Mouse (Mus musculus): ENCODE measurements around the gene Pear1. TPM values are rescaled to one million over a fixed set of nuclear protein-coding genes. Genes with fewer than 3 reads are reported as not detected.

Pear1 gene
- total RNA-seq, 2 experiments from 2014 or later: 17.9 to 21.7 TPM

DNA sequence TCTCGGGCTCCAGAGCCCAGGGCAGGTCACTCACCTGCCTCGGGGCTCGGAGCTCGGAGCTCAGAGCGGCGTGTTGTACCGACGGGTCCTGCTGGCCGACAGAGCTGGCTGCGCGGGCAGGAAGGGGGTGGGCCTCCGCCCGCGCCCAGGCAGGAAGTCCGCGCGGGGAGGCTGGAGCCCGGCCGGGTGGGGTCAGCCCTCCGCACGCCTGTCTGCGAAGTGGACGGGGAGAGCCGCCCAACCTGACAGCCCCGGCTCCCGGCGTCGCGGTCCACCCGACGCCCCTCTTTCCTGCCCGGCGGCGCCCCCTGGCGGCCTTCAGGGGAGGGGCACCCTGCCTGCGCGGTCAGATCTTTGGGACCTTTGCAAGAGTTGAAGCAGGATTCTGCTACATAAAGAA lies 55.3 kb downstream of the Pear1 start:
- intact Hi-C loops (cut with DNase I): loop anchor here (2.0 to 10.0 kb wide), 2 partner anchors 20 to 216 kb away; partner anchors contain the start of gene Lrrc71
- peak; percentile 88 for DNase-seq (ENCODE audit: low spot score)

DNA sequence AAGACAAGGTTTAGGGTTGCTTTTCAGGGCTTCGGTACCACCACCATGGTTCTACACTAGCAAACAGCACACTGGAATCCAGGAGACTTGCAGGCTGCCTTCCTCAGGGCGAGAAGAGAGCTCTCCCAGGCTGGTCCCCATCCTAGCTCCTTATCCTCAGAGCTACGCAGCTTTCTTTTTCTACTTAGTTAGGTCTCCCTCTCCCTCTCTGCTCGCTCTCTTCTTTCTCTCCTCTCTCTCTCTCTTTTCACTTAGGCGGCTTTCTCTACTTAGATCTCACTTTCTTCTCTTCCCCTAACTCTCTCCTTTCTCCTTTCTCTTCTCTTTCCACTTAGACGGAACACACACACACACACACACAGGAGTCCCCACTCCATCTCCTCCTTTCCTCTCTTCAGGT lies 55.7 kb downstream of the Pear1 start:
- no peak for DNase-seq (ENCODE audit: low spot score)
- intact Hi-C loops (cut with DNase I): loop anchor here (2.0 to 10.0 kb wide), 2 partner anchors 20 to 216 kb away; partner anchors contain the start of gene Lrrc71

GRCm38 (mm10) chr3:87767764-87768163 lies 56.3 kb downstream of the Pear1 start:
- DNase-seq (ENCODE audit: low spot score): peak; percentile 49
- intact Hi-C loops (cut with DNase I): loop anchor here (2.0 to 10.0 kb wide), 2 partner anchors 19 to 217 kb away; partner anchors contain the start of gene Lrrc71

DNA sequence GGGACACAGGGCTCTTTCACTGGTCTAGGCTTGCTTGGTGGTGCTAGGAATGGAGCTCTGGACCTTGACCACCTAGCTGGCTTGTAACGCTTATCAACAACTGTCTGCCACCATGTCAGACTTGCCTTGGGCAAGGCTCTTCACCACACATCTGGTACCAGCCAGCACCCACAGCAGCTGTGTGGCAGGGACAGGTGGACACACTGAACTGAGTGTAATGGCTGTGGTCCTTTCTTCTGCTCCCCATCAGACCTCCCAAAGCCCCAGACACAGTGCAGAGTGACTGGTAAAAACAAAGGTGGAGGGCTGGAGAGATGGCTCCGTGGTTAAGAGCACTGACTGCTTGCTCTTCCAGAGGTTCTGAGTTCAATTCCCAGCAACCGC lies 57.8 kb downstream of the Pear1 start:
- intact Hi-C loops (cut with DNase I): loop anchor here (10.0 kb wide), 1 partner anchor 219 kb away; no protein-coding TSS in a partner anchor
- DNase-seq (ENCODE audit: low spot score): no peak

GRCm38 (mm10) chr3:87765631-87766283 lies 58.3 kb downstream of the Pear1 start:
- intact Hi-C loops (cut with DNase I): loop anchor here (10.0 kb wide), 1 partner anchor 219 kb away; no protein-coding TSS in a partner anchor
- DNase-seq (ENCODE audit: low spot score): no peak

GRCm38 (mm10) chr3:87765091-87765490 lies 59.0 kb downstream of the Pear1 start:
- intact Hi-C loops (cut with DNase I): loop anchor here (10.0 kb wide), 1 partner anchor 220 kb away; no protein-coding TSS in a partner anchor
- peak; percentile 47 for DNase-seq (ENCODE audit: low spot score)

- intact Hi-C loops (cut with DNase I): loop anchor here (10.0 kb wide), 1 partner anchor 220 kb away; no protein-coding TSS in a partner anchor
- no peak for DNase-seq (ENCODE audit: low spot score)
Observed at GRCm38 (mm10) chr3:87764506-87764905, 59.6 kb downstream of the Pear1 start.

DNA sequence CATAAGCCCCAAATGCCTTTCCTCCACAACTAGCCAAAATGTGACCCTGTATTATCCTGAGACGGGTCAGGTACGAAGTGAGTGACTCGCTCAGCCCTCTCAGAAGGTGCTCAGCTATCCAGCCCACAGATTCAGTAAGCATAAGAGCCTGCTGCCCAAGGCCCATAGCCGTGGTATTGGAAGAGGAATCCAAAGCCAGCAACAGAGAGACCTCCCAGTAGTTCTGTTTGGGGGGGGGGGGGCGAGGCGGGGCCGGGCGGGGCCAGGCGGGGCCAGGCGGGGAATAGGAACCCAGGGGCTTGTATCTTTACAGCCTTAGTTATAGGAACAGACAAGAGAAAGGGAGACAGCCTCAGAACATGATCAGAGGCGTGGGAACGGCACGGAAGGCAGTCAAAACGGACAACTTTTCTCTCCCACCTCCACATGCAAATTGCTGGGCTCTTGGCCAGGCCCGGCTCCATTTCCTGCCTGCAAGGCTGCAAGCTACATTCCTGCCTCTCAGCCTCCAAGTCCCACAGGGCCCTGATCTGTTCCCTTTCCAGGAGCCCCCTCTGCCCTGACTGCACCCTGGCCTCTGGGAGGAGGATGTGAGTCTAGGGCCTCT lies 60.3 kb downstream of the Pear1 start:
- intact Hi-C loops (cut with DNase I): loop anchor here (10.0 kb wide), 1 partner anchor 221 kb away; no protein-coding TSS in a partner anchor
- DNase-seq (ENCODE audit: low spot score): peak; percentile 75

- intact Hi-C loops (cut with DNase I): loop anchor here (10.0 kb wide), 1 partner anchor 222 kb away; no protein-coding TSS in a partner anchor
- DNase-seq (ENCODE audit: low spot score): no peak
Observed at GRCm38 (mm10) chr3:87763202-87763601, 60.9 kb downstream of the Pear1 start.

DNA sequence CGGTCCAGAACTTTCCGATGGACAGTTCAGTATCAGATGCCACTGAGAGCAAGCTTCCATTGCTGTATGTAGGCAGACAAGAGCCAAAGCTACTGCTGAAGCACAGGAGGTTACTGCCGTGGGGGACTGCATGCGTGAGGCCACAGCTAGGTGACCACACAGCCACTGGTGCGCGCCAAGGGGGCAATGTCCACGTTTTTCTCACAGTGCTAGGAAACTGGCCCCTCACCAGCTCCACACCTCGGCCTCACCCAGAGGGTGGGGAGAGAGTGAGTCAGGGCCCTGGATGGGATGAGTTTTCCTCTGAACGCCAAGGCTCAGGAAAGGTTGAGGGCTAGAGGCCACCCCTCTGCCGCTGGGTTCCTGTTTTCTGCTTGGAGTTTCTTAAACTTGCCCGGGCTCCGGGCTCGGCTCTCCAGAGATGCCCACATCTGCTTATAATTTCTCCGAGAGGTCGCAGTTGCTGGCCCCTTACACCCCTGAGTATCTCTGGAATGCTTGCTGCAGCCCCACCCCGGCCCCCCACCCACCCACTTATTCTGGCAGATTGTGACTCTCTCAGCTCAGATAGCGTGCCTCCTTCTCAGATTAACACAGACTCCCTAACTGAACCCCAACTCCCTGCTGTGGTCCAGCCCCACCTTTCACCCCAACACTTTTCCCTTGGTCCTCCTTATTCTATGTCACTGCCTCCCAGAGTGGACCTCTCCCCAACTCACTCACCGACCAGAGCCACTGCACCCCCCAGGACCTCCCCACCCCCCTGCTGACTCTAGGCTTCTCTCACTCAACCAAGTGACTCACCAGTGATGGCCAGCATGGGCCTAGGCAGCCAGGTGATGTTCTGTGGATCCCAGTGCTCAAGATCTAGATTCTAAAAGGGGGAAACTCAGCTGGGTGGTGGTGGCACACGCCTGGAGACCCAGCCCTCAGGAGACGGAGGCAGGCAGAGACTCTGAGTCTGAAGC lies 62.4 kb downstream of the Pear1 start:
- no peak for DNase-seq (ENCODE audit: low spot score)
- intact Hi-C loops (cut with DNase I): loop anchor here (10.0 kb wide), 1 partner anchor 223 kb away; no protein-coding TSS in a partner anchor

DNA sequence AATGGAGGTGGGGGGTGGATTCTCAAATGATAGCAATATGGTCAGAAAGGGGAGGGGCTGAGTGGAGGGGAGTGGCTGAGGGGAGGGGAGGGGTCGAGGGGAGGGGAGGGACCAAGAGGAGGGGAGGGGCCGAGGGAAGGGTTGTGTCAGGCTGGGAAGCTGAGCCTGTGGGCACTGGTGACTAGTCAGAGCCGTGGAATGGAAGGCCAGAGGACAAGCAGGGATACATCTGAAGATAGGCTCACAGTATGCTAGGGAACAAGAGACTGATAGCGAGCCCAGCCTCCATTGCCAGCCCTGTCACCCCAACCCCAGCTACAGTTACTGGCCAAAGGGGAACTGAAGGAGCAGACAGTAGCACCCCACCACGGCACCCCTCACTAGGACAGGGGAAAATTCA lies 65.5 kb downstream of the Pear1 start:
- DNase-seq (ENCODE audit: low spot score): no peak
- intact Hi-C loops (cut with DNase I): loop anchor here (5.0 kb wide), 1 partner anchor 59 kb away; no protein-coding TSS in a partner anchor

DNA sequence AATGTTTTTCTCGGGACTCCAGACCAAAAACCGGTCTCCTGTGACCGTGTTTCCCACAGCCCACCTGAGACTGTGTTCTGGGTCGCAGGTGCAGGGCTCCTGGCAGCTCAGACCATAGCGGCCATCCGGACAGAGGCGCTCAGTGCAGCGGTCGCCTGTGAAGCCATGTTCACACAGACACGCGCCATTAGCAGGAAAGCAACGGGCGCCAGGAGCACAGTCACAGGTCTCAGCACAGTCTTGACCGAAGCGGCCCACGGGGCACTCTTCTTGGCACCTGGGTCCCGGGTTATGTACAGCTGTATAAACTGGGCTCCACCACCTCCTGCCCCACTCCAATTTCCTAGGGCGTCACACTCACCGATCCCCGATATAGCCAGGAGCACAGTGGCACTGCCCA lies 67.6 kb downstream of the Pear1 start:
- DNase-seq (ENCODE audit: low spot score): no peak
- intact Hi-C loops (cut with DNase I): loop anchor here (5.0 kb wide), 1 partner anchor 61 kb away; no protein-coding TSS in a partner anchor

- peak; percentile 60 for DNase-seq (ENCODE audit: low spot score)
- intact Hi-C loops (cut with DNase I): loop anchor here (5.0 kb wide), 1 partner anchor 61 kb away; no protein-coding TSS in a partner anchor
Observed at GRCm38 (mm10) chr3:87755964-87756363, 68.1 kb downstream of the Pear1 start.

DNA sequence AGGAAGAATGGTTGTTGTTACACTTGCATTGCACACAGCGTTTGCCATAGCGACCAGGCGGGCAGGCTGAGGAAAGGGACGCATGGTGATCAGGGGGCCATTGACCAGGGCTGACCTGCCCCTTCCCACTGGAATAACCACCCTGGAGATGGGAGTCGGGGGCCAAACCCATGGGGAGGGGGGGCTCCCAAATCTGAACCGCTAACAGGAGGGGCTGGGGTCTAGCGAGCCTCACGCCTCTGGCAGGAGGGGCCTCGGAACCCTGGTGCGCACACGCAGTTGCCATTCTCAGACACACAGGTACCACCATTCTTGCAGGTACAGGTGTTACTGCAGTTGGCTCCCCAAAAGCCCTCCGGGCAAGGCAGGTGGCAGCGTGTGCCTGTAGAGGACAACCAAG lies 70.3 kb downstream of the Pear1 start:
- intact Hi-C loops (cut with DNase I): no loop called here
- no peak for DNase-seq (ENCODE audit: low spot score)

- intact Hi-C loops (cut with DNase I): no loop called here
- DNase-seq (ENCODE audit: low spot score): no peak
Observed at GRCm38 (mm10) chr3:87752567-87752966, 71.5 kb downstream of the Pear1 start.

- intact Hi-C loops (cut with DNase I): loop anchor here (2.0 kb wide), 1 partner anchor 19 kb away; no protein-coding TSS in a partner anchor
- DNase-seq (ENCODE audit: low spot score): no peak
Observed at GRCm38 (mm10) chr3:87749977-87750376, 74.1 kb downstream of the Pear1 start.

- no peak for DNase-seq (ENCODE audit: low spot score)
- intact Hi-C loops (cut with DNase I): loop anchor here (2.0 kb wide), 1 partner anchor 20 kb away; no protein-coding TSS in a partner anchor
Observed at GRCm38 (mm10) chr3:87749036-87749435, 75.1 kb downstream of the Pear1 start.

DNA sequence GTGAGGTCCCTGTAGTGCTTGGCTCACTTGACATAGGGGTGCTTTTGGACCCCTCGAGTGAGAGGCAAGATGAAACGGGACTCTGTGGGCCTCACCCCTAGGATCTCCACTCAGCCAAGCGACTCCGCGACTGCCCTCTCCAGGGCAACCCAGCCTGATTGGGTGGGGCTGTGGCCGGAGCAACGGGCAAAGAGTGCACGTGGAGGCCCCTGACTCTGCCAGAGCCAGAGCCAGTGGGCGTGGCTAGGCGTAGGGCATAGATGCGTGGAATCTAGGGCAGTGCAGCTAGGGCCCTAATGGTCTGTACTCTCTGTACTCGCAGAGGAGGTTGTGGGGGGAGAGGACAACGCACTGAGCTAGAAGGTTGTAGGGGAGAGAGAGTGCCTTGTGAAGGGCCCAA lies 75.7 kb downstream of the Pear1 start, which contains the start of gene Lrrc71:
Lrrc71 (minus strand) TSS at position 195 of the 400 bp plus-strand sequence.
- DNase-seq (ENCODE audit: low spot score): no peak
- intact Hi-C loops (cut with DNase I): loop anchor here (2.0 kb wide), 1 partner anchor 20 kb away; no protein-coding TSS in a partner anchor

DNA sequence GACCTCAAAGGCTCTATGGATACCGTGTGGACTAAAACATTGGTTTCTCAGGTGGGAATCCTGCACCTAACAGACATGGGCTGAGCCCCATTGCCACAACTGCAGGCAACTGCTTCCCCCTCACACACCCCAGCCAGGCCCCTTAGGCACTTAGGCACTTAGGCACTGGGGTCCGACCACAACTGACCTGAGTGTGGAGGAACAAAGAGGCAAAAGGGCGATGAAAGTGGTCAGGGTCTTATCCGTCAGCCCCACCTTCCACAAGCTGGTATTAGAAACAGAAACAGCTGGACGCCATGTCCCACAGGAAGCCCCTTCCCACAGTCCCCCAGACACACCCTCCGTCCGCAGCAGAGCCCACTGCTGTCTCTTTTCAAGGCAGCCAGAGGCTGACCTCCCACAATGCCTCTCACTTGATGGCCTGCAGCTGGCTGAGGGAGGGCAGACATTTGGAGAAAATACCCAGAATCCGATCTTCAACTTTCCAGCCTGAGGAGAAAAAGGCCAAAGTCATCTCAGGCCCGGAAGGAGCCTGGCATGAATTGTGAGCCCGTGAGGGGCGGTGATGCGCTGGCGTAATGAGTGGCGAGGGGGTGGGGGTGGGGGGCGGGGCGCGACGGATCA lies 79.0 kb downstream of the Pear1 start:
- intact Hi-C loops (cut with DNase I): no loop called here
- no peak for DNase-seq (ENCODE audit: low spot score)

All from heart, postnatal 25 days (tissue).